ENCODE assay signal across 9 mouse cellular contexts in the genomic region with DNA sequence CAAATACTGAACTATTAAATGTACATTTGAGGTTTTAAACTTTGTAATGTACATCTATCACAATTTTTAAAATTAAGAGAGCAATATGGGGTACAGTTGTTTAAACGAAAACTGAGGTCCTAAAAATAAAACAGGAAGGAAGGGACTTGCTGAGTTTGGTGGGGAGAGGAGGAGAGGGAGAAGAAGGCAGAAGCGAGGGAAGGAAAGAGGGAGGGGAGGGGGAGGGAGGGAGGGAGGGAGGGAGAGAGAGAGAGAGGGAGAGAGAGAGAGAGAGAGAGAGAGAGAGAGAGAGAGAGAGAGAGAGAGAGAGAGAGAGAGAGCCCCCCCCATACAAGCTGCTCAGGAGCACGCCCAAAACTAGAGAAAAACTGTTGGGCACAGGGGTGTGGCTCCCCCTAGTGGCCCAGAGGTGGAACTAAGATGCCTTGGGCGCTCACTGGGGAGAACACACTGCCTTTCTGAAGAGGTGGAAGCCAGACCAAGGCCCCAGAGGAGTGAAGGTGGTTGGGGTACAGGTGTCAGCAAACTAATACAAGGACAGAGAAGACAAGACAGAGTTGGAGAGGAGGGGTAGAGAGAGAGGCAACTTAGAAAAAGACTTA. TPM values are rescaled to one million over a fixed set of nuclear protein-coding genes. Genes with fewer than 3 reads are reported as not detected.
DNase-seq lines count a peak whose midpoint lies in the region; ATAC-seq and TF ChIP-seq lines count a peak whose summit lies in the region.
"Had no signal": no experiment of that assay in that cellular context is flagged by ENCODE, and none has a peak within 500 bp of the region (broad histone marks: within the 10 kb centered on the region; RNA-seq: fewer than 3 reads in every experiment).

No protein-coding gene starts in this region.

- no peaks in the 10 kb centered on the region for H3K9me3 ChIP-seq in forebrain, embryonic 11.5 days (ENCODE audit: control insufficient read depth, low read length)
- no peaks in the 10 kb centered on the region for H3K9me3 ChIP-seq in forebrain, embryonic 15.5 days
- H3K9me3 ChIP-seq in megakaryocyte, embryonic 14.5 days = no peaks in the 10 kb centered on the region
- H3K9me3 ChIP-seq: limb, embryonic 12.5 days had no signal

- H3K4me1 ChIP-seq in forebrain, embryonic 11.5 days (replicated peaks; ENCODE audit: control insufficient read depth, insufficient read depth, low read length) = 0 out of 2 replicates have a peak, but pooled peaks cover 5% of the 10 kb centered on the region
- peaks cover 10% of the 10 kb centered on the region for H3K4me1 ChIP-seq in forebrain, embryonic 15.5 days
- no peaks in the 10 kb centered on the region for H3K4me1 ChIP-seq in bone marrow macrophage, adult 2 months (ENCODE audit: control insufficient read depth, insufficient read depth, low read length)
- peaks cover 78% of the 10 kb centered on the region for H3K4me1 ChIP-seq in megakaryocyte, embryonic 14.5 days

- H3K36me3 ChIP-seq in forebrain, embryonic 11.5 days (ENCODE audit: control insufficient read depth, insufficient read depth, low read length) = no peaks in the 10 kb centered on the region
- H3K36me3 ChIP-seq in forebrain, embryonic 15.5 days = no peaks in the 10 kb centered on the region
- no peaks in the 10 kb centered on the region for H3K36me3 ChIP-seq in megakaryocyte, embryonic 14.5 days (replicated peaks; ENCODE audit: low read length)
- H3K36me3 ChIP-seq: limb, embryonic 12.5 days had no signal

- H3K4me3 ChIP-seq in forebrain, embryonic 11.5 days (ENCODE audit: low read depth, low read length) = no peak overlapping the region
- no peak overlapping the region for H3K4me3 ChIP-seq in forebrain, embryonic 15.5 days
- no peak overlapping the region for H3K4me3 ChIP-seq in bone marrow macrophage, adult 2 months (ENCODE audit: insufficient read depth, low read length)
- H3K4me3 ChIP-seq in megakaryocyte, embryonic 14.5 days (replicated peaks) = peak overlapping the region; percentile 87
- H3K4me3 ChIP-seq: limb, embryonic 12.5 days had no signal

- TF ChIP-seq CTCF in bone marrow macrophage, adult 2 months (IDR thresholded peaks at IDR 0.05; ENCODE audit: low read depth, low read length) = peak; percentile 65

- no peak overlapping the region for H3K4me2 ChIP-seq in forebrain, embryonic 11.5 days (ENCODE audit: low read depth, low read length, severe bottlenecking)
- no peak overlapping the region for H3K4me2 ChIP-seq in forebrain, embryonic 15.5 days (replicated peaks)
- H3K4me2 ChIP-seq: limb, embryonic 12.5 days had no signal

- WGBS in forebrain, embryonic 11.5 days = 17% methylated on average over 3 of the region's 4 CpGs
- WGBS in forebrain, embryonic 15.5 days = 25% methylated on average over 3 of the region's 4 CpGs

- DNase-seq in forebrain, embryonic 11.5 days (ENCODE audit: low spot score) = peak; percentile 80
- peak; percentile 60 for DNase-seq in A20 (ENCODE audit: low read depth, low spot score)
- DNase-seq in forelimb bud, embryonic 11.5 days (ENCODE audit: low read depth, low spot score) = peak; percentile 63
- DNase-seq in layer of hippocampus, postnatal 14 days (ENCODE audit: low spot score in 2 of 2) = peak; percentile 40 to 51
- DNase-seq in spleen, postnatal 14 days (ENCODE audit: low spot score in 2 of 2) = peak; percentile 45 to 61

- TF ChIP-seq POLR2A in bone marrow macrophage, adult 2 months (IDR thresholded peaks at IDR 0.05; ENCODE audit: borderline replicate concordance, low read depth, low read length) = no peak

- ATAC-seq in forebrain, embryonic 11.5 days (replicated peaks; ENCODE audit: low FRiP score) = 0 out of 2 replicates have a peak, but pooled peaks have one; percentile 21
- no peak for ATAC-seq in forebrain, embryonic 15.5 days (replicated peaks)

- no peak overlapping the region for H3K9ac ChIP-seq in forebrain, embryonic 11.5 days (ENCODE audit: low read length)
- H3K9ac ChIP-seq in forebrain, embryonic 15.5 days (replicated peaks) = no peak overlapping the region
- H3K9ac ChIP-seq: limb, embryonic 12.5 days had no signal

- H3K27me3 ChIP-seq in forebrain, embryonic 11.5 days (ENCODE audit: control insufficient read depth, insufficient read depth, low read length) = no peaks in the 10 kb centered on the region; the same call in none of the 2 replicates
- H3K27me3 ChIP-seq in forebrain, embryonic 15.5 days = peaks cover 8% of the 10 kb centered on the region; the same call in 1 of the 2 replicates
- no peaks in the 10 kb centered on the region for H3K27me3 ChIP-seq in megakaryocyte, embryonic 14.5 days (replicated peaks)

- H3K27ac ChIP-seq in forebrain, embryonic 11.5 days (ENCODE audit: low read depth, low read length) = no peak overlapping the region
- no peak overlapping the region for H3K27ac ChIP-seq in forebrain, embryonic 15.5 days (replicated peaks)
- no peak overlapping the region for H3K27ac ChIP-seq in bone marrow macrophage, adult 2 months (ENCODE audit: insufficient read depth, low read depth, low read length)
- H3K27ac ChIP-seq: limb, embryonic 12.5 days had no signal

RNA-seq across cellular contexts. Expression of a gene that starts 3.8 kb away (rescaled TPM):
- 0.55 and 0.60 TPM in 2 replicates for polyA plus RNA-seq in forebrain, embryonic 11.5 days (2014; fragmentation: Nextera tagmentation; extraction: Ambion mirVana)
- not detected in 2 replicates for polyA plus RNA-seq in forebrain, embryonic 15.5 days (2015; fragmentation: Nextera tagmentation; extraction: Ambion mirVana)
- not detected in 2 replicates for polyA plus RNA-seq in bone marrow macrophage, adult 2 months (2012; ENCODE audit: insufficient read depth, insufficient read length, missing spikeins)
- not detected for total RNA-seq in layer of hippocampus, postnatal 14 days (2021)
- 7.9 and 18.0 TPM in 2 replicates for polyA plus RNA-seq in megakaryocyte, embryonic 14.5 days (2012; ENCODE audit: insufficient read depth, low replicate concordance)

RNA-seq across cellular contexts. Expression of a gene that starts 6.2 kb away (rescaled TPM):
- polyA plus RNA-seq in forebrain, embryonic 11.5 days (2014; fragmentation: Nextera tagmentation; extraction: Ambion mirVana) = not detected in 2 replicates
- not detected in 2 replicates for polyA plus RNA-seq in forebrain, embryonic 15.5 days (2015; fragmentation: Nextera tagmentation; extraction: Ambion mirVana)
- not detected in 2 replicates for polyA plus RNA-seq in bone marrow macrophage, adult 2 months (2012; ENCODE audit: insufficient read depth, insufficient read length, missing spikeins)
- not detected for total RNA-seq in layer of hippocampus, postnatal 14 days (2021)
- polyA plus RNA-seq in megakaryocyte, embryonic 14.5 days (2012; ENCODE audit: insufficient read depth, low replicate concordance) = not detected in 2 replicates
- polyA plus RNA-seq: limb, embryonic 12.5 days had no signal

RNA-seq across cellular contexts. Expression of a gene that starts 20.6 kb away (rescaled TPM):
- polyA plus RNA-seq in forebrain, embryonic 11.5 days (2014; fragmentation: Nextera tagmentation; extraction: Ambion mirVana) = not detected in 2 replicates
- not detected in 2 replicates for polyA plus RNA-seq in forebrain, embryonic 15.5 days (2015; fragmentation: Nextera tagmentation; extraction: Ambion mirVana)
- not detected in 2 replicates for polyA plus RNA-seq in bone marrow macrophage, adult 2 months (2012; ENCODE audit: insufficient read depth, insufficient read length, missing spikeins)
- not detected for total RNA-seq in layer of hippocampus, postnatal 14 days (2021)
- not detected in 2 replicates for polyA plus RNA-seq in megakaryocyte, embryonic 14.5 days (2012; ENCODE audit: insufficient read depth, low replicate concordance)
- polyA plus RNA-seq: limb, embryonic 12.5 days had no signal

RNA-seq across cellular contexts. Expression of a gene that starts 22.1 kb away (rescaled TPM):
- polyA plus RNA-seq in forebrain, embryonic 11.5 days (2014; fragmentation: Nextera tagmentation; extraction: Ambion mirVana) = not detected in 2 replicates
- not detected in 2 replicates for polyA plus RNA-seq in forebrain, embryonic 15.5 days (2015; fragmentation: Nextera tagmentation; extraction: Ambion mirVana)
- not detected in 2 replicates for polyA plus RNA-seq in bone marrow macrophage, adult 2 months (2012; ENCODE audit: insufficient read depth, insufficient read length, missing spikeins)
- total RNA-seq in layer of hippocampus, postnatal 14 days (2021) = not detected
- not detected in 2 replicates for polyA plus RNA-seq in megakaryocyte, embryonic 14.5 days (2012; ENCODE audit: insufficient read depth, low replicate concordance)
- polyA plus RNA-seq: limb, embryonic 12.5 days had no signal

RNA-seq across cellular contexts. Expression of a gene that starts 41.6 kb away (rescaled TPM):
- polyA plus RNA-seq in forebrain, embryonic 11.5 days (2014; fragmentation: Nextera tagmentation; extraction: Ambion mirVana) = not detected in 2 replicates
- not detected in 2 replicates for polyA plus RNA-seq in forebrain, embryonic 15.5 days (2015; fragmentation: Nextera tagmentation; extraction: Ambion mirVana)
- polyA plus RNA-seq in bone marrow macrophage, adult 2 months (2012; ENCODE audit: insufficient read depth, insufficient read length, missing spikeins) = not detected in 2 replicates
- total RNA-seq in layer of hippocampus, postnatal 14 days (2021) = not detected
- not detected in 2 replicates for polyA plus RNA-seq in megakaryocyte, embryonic 14.5 days (2012; ENCODE audit: insufficient read depth, low replicate concordance)
- polyA plus RNA-seq: limb, embryonic 12.5 days had no signal
